Mouse (Mus musculus) cerebellum, adult 2 months (tissue): ENCODE results near the gene Bcs1l.

ENCODE experiments used
- CTCF ChIP-seq: fragments of 200-500 bp; IDR thresholded peaks from 2 replicates; pipeline ENCODE4 v1.5.1; 2011; ENCODE audit warnings: low read depth, mild to moderate bottlenecking, control low read depth, low read length, moderate library complexity, borderline replicate concordance; ENCODE audit not compliant: insufficient read depth
- POLR2A ChIP-seq: fragments of 200-500 bp; IDR thresholded peaks from 2 replicates; pipeline ENCODE4 v1.6.1; 2011; ENCODE audit warnings: low read length, control low read depth, borderline replicate concordance; ENCODE audit not compliant: insufficient read depth

GRCm38 (mm10) chr1:74624183-74624582 is 36.1 kb downstream of the Bcs1l start:
- TF ChIP-seq CTCF (no peak), POLR2A (no peak)
